Mouse (Mus musculus): ENCODE measurements around the gene Olfr1014.

Gene Olfr1014

GRCm38 (mm10) chr2:85772413-85772812 lies at the start of gene Olfr1014:
Gene Olfr1014, plus strand, starts transcription at chr2:85772713.
- no peak for DNase-seq (ENCODE audit: low read depth)

- peak; percentile 23 for DNase-seq (ENCODE audit: low read depth)
Observed at GRCm38 (mm10) chr2:85725793-85726192, 46.7 kb upstream of the Olfr1014 start.

GRCm38 (mm10) chr2:85753822-85754221 lies 18.7 kb upstream of the Olfr1014 start:
- DNase-seq (ENCODE audit: low read depth): no peak

GRCm38 (mm10) chr2:85762666-85763065 lies 9.8 kb upstream of the Olfr1014 start, which contains the start of gene Olfr1012:
Gene Olfr1012, minus strand, starts transcription at chr2:85762766.
- no peak for DNase-seq (ENCODE audit: low read depth)

- DNase-seq (ENCODE audit: low read depth): no peak
Observed at GRCm38 (mm10) chr2:85766798-85767197, 5.7 kb upstream of the Olfr1014 start, which contains the start of gene Olfr1013. Gene Olfr1013, plus strand, starts transcription at chr2:85767098.

GRCm38 (mm10) chr2:85781717-85782116 lies 9.2 kb downstream of the Olfr1014 start, which contains the start of gene Olfr1015:
Gene Olfr1015, plus strand, starts transcription at chr2:85782017.
- DNase-seq (ENCODE audit: low read depth): no peak

GRCm38 (mm10) chr2:85792331-85792730 lies 19.8 kb downstream of the Olfr1014 start:
- DNase-seq (ENCODE audit: low read depth): no peak

GRCm38 (mm10) chr2:85802444-85802843 lies 29.9 kb downstream of the Olfr1014 start, which contains the start of gene Olfr1016:
Gene Olfr1016, minus strand, starts transcription at chr2:85802544.
- no peak for DNase-seq (ENCODE audit: low read depth)

- DNase-seq (ENCODE audit: low read depth): no peak
Observed at GRCm38 (mm10) chr2:85804501-85804900, 32.0 kb downstream of the Olfr1014 start.

- DNase-seq (ENCODE audit: low read depth): no peak
Observed at GRCm38 (mm10) chr2:85818179-85818578, 45.7 kb downstream of the Olfr1014 start, which contains the start of gene Olfr1018. Gene Olfr1018, plus strand, starts transcription at chr2:85818479.
